Mouse (Mus musculus) bone marrow macrophage, adult 2 months (primary cell): ENCODE measurements around the gene Tbx19. TPM values are rescaled to one million over a fixed set of nuclear protein-coding genes. Genes with fewer than 3 reads are reported as not detected.

Source experiments
- H3K27ac ChIP-seq: 2 replicates; pipeline ENCODE4 v1.5.1; 2012; ENCODE audit warnings: low read depth, low read length; ENCODE audit not compliant: insufficient read depth
- H3K4me1 ChIP-seq: 2 replicates; pipeline ENCODE4 v1.6.1; 2012; ENCODE audit warnings: low read length; ENCODE audit not compliant: control insufficient read depth, insufficient read depth
- H3K4me3 ChIP-seq: 2 replicates; pipeline ENCODE4 v1.5.1; 2012; ENCODE audit warnings: mild to moderate bottlenecking, low read length, moderate library complexity; ENCODE audit not compliant: insufficient read depth
- CTCF ChIP-seq: IDR thresholded peaks from 2 replicates; pipeline ENCODE4 v1.5.1; 2012; ENCODE audit warnings: low read depth, mild to moderate bottlenecking, low read length, moderate library complexity
- POLR2A ChIP-seq: IDR thresholded peaks from 2 replicates; pipeline ENCODE4 v1.6.1; 2012; ENCODE audit warnings: mild to moderate bottlenecking, low read depth, low read length, borderline replicate concordance
- polyA plus RNA-seq: library from polyadenylated mRNA; stranded (reverse); fragments of >200 nt; gene quantifications from 2 replicates; pipeline ENCODE4 v1.2.4, GENCODE M21; 2012; ENCODE audit not compliant: missing spikeins, insufficient read depth, insufficient read length

Gene Tbx19
- polyA plus RNA-seq, 1 experiment, result not detected

GRCm38 (mm10) chr1:165120349-165120898 lies 40.1 kb downstream of the Tbx19 start:
- no peaks in the 10 kb centered on the region for H3K4me1 ChIP-seq
- peak; percentile 52 for TF ChIP-seq CTCF
- no peak for TF ChIP-seq POLR2A
- H3K27ac ChIP-seq, result no peak overlapping the region
- H3K4me3 ChIP-seq, result no peak overlapping the region

DNA sequence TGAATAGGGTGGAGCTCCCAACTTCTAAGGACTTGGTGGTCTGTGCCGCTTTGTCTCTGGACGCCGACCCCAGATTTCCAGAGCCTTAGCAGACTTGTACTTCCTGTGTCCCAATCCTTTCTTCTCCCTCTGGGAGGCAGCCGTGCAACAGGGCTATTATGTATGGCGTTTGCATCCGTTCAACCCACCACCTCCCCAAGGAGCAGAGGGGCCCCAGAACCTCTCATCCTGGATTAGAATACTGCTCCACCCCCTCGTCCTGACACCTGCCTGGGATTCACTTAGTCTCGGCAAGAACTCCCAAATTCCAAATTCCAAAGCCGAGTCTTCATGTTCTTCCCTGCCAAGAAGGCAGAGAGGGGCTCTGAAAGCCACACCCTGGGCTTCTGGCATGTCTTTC lies 40.8 kb downstream of the Tbx19 start:
- H3K4me3 ChIP-seq, result no peak overlapping the region
- TF ChIP-seq POLR2A (no peak), CTCF (no peak)
- H3K27ac ChIP-seq, result no peak overlapping the region
- H3K4me1 ChIP-seq, result no peaks in the 10 kb centered on the region

DNA sequence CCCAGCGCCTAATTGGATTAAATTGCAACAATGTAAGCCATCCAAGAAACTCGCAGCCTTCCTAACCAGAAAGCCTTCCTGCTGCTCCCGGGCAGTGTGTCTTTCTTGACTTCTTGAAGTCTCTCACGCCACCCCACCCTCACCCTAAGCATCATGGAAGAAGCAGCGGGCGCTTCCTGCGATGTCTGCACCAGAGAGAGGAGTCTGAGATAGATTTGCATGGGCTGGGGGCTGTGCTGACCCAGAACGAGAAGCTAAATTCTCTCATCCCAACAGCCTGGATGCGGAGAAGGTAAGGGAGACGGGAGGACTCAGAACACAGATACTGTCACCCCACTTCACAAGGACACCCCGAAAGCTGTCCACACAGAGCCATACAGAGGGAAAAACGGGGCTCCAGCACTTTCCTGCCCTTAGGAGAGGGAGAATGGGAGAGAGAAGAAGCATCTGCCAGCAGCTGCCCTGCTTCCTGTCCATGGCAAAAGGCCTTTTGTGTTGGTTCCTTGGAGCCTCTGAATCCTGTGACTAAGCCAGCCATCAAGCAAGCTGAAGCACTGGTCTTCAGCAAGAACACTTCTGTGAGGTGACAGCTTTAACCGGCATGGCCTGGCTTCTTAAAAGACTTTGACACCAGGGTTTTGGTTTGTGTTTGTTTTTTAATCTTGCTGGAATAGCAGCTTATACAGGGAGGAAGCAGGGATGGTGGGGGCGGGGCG lies 41.4 kb downstream of the Tbx19 start:
- Histone ChIP-seq H3K4me3 (no peak overlapping the region), H3K27ac (no peak overlapping the region), H3K4me1 (no peaks in the 10 kb centered on the region)
- TF ChIP-seq CTCF (no peak), POLR2A (no peak)

- H3K27ac ChIP-seq, result no peak overlapping the region
- no peak overlapping the region for H3K4me3 ChIP-seq
- TF ChIP-seq CTCF (no peak), POLR2A (no peak)
- no peaks in the 10 kb centered on the region for H3K4me1 ChIP-seq
Observed at GRCm38 (mm10) chr1:165114460-165115175, 46.0 kb downstream of the Tbx19 start.

- TF ChIP-seq POLR2A, result no peak
- no peak for TF ChIP-seq CTCF
- Histone ChIP-seq H3K4me3 (no peak overlapping the region), H3K4me1 (no peaks in the 10 kb centered on the region), H3K27ac (no peak overlapping the region)
Observed at GRCm38 (mm10) chr1:165113700-165114099, 46.9 kb downstream of the Tbx19 start.

- H3K4me1 ChIP-seq, result no peaks in the 10 kb centered on the region
- no peak overlapping the region for H3K27ac ChIP-seq
- TF ChIP-seq CTCF (no peak), POLR2A (no peak)
- H3K4me3 ChIP-seq, result no peak overlapping the region
Observed at GRCm38 (mm10) chr1:165110659-165111058, 49.9 kb downstream of the Tbx19 start.

DNA sequence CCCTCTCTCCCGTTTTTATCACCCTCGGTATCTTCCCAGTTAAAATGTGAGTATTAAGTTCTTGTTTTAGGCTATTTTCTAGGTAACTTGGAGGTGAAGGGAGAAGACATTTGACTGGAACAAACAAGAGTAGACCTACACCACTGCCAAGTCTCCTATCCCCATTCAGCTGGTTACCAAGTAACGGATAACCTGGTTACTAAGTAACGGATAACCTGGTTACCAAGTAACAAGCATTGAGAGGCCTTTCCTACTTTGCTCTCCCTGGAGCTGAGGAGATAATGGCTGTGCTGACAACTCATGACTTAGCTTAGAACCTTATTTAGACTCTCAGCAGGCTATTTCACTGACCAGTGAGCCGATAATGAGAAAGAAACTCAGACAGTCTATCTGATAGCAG lies 51.4 kb downstream of the Tbx19 start:
- Histone ChIP-seq H3K27ac (no peak overlapping the region), H3K4me1 (no peaks in the 10 kb centered on the region), H3K4me3 (no peak overlapping the region)
- TF ChIP-seq POLR2A (no peak), CTCF (no peak)

DNA sequence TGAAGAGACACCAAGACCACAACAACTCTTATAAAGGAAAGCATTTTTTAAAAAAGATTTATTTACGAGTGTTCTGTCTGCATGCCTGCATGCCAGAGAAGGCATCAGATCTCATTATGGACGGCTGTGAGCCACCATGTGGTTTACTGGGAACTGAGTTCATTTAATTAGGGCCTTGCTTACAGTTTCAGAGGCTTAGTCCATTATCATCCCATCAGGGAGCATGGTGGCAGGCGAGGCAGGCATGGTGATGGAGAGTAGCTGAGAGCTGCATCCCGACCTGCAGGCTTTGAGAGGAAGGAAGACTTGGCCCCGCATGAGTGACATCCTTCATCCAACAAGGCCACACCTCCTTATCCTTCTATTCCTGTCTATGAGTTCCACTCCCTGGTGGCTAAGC lies 52.1 kb downstream of the Tbx19 start:
- Histone ChIP-seq H3K4me1 (no peaks in the 10 kb centered on the region), H3K4me3 (no peak overlapping the region), H3K27ac (no peak overlapping the region)
- TF ChIP-seq CTCF (no peak), POLR2A (no peak)

GRCm38 (mm10) chr1:165106011-165106385 lies 54.6 kb downstream of the Tbx19 start:
- H3K27ac ChIP-seq, result no peak overlapping the region
- TF ChIP-seq CTCF, result no peak
- TF ChIP-seq POLR2A, result no peak
- H3K4me3 ChIP-seq, result no peak overlapping the region
- H3K4me1 ChIP-seq, result no peaks in the 10 kb centered on the region

DNA sequence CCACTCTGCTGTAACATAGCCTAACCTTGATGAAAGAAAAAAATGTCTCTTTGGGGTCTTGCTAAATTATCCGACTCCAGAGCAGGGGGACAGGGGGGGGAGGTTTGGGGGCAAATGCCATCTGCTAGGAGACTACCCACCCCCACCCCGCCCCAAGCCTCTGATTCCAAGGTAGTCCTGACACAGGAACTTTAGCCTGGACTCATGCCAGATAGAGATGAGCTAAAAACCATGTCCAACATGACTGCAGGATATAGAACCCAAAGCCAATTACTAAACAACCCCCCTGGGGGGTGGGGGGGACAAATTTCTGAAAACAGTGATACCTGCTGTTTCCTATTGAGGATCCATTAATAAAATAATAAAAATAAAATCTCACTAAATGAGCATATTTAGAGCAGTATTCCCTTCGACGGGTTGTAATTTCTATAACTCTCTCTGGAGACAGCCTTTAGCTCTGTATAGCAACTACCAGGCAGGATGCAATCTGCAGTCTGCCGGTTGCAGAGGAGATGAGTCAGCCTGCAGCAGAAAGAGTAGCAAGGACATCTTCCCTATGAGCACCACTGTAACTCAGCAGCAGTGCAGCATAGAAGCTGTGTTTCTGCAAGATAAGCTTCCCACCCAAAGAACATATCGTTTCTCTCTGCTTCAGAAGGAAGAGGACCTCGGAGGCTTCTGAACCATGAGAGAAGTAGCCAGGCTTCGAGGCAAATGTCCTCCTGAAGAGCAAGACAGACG lies 55.1 kb downstream of the Tbx19 start:
- no peak overlapping the region for H3K4me3 ChIP-seq
- H3K4me1 ChIP-seq, result no peaks in the 10 kb centered on the region
- H3K27ac ChIP-seq, result no peak overlapping the region
- TF ChIP-seq POLR2A, result no peak
- TF ChIP-seq CTCF, result no peak
